Mouse (Mus musculus) intestine, embryonic 15.5 days (tissue): Measurements from ENCODE around the gene Lrrc38. TPM values are rescaled to one million over a fixed set of nuclear protein-coding genes. Genes with fewer than 3 reads are reported as not detected.

Experiments used
- ATAC-seq: fragments of 200-750 bp; cut with Nextera tagmentation; 2 replicates; pipeline ENCODE4 v1.8.0; 2017; ENCODE audit warnings: moderate TSS enrichment, moderate library complexity
- H3K27ac ChIP-seq: fragments of 300-500 bp; sonication (generic); 2 replicates; pipeline ENCODE4 v1.5.1; 2015; ENCODE audit warnings: mild to moderate bottlenecking, inconsistent platforms
- H3K27me3 ChIP-seq: fragments of 300-500 bp; sonication (generic); replicated peaks from 2 replicates; pipeline ENCODE4 v1.6.1; 2015; ENCODE audit warnings: inconsistent platforms
- H3K36me3 ChIP-seq: fragments of 300-500 bp; sonication (generic); 2 replicates; pipeline ENCODE4 v1.6.1; 2015; ENCODE audit warnings: inconsistent platforms
- H3K4me1 ChIP-seq: fragments of 300-500 bp; sonication (generic); replicated peaks from 2 replicates; pipeline ENCODE4 v1.6.1; 2015; ENCODE audit warnings: inconsistent platforms
- H3K4me2 ChIP-seq: fragments of 300-500 bp; sonication (generic); replicated peaks from 2 replicates; pipeline ENCODE4 v1.6.1; 2015; ENCODE audit warnings: mild to moderate bottlenecking, inconsistent platforms
- H3K4me3 ChIP-seq: fragments of 300-500 bp; sonication (generic); replicated peaks from 2 replicates; pipeline ENCODE4 v1.5.1; 2015; ENCODE audit warnings: inconsistent platforms
- H3K9ac ChIP-seq: fragments of 300-500 bp; sonication (generic); 2 replicates; pipeline ENCODE4 v1.6.1; 2015; ENCODE audit warnings: inconsistent platforms
- H3K9me3 ChIP-seq: fragments of 300-500 bp; sonication (generic); 2 replicates; pipeline ENCODE4 v1.6.1; 2016; ENCODE audit warnings: inconsistent platforms
- WGBS: fragments of 180-500 bp; shearing (Covaris S2); methylation state at CpG from one replicate; pipeline ENCODE4 v1.1.7; 2015; 5-methylcytosine and 5-hydroxymethylcytosine counted together
- polyA plus RNA-seq: library from polyadenylated mRNA; unstranded; fragments of >200 nt; fragmentation: Nextera tagmentation; extraction: Ambion mirVana; gene quantifications from 2 replicates; pipeline ENCODE4 v1.2.1, GENCODE M21; 2015

Lrrc38 gene
- polyA plus RNA-seq, 1 experiment from 2014 or later = 0.06 TPM

DNA sequence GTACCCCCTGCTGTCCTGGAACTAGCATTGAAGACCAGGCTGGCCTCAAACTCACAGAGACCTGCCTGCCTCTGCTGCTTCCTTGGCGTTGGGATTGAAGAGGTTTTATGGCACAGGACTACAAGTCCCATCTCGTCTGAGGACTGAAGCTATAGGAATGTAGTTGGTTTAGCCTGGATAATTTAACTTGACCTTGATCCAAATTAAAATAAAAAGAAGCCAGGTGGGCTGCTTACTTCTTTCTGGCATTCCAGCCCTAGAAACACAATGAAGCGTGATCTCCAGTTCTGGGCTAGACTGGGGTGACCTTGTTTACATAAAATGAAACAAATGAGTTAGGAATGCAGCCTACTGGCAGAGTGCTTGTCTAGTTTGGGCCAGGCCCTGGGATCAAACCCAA, 64.6 kb downstream of the Lrrc38 start:
- 92% methylated on average over 3 of the region's 3 CpGs for WGBS

More for the DNA sequence above, 64.6 kb downstream of the Lrrc38 start:
- peaks cover 28% of the 10 kb centered on the region for H3K36me3 ChIP-seq
- H3K9ac ChIP-seq = no peak overlapping the region
- H3K4me1 ChIP-seq = no peaks in the 10 kb centered on the region
- no peak overlapping the region for H3K27ac ChIP-seq
- no peak overlapping the region for H3K4me2 ChIP-seq
- no peaks in the 10 kb centered on the region for H3K27me3 ChIP-seq
- ATAC-seq = no peak
- no peak overlapping the region for H3K4me3 ChIP-seq
- no peaks in the 10 kb centered on the region for H3K9me3 ChIP-seq

Other genes with a start within 250 kb of the Lrrc38 start
- gene Prdm2, start 136.8 kb upstream of the Lrrc38 start, polyA plus RNA-seq = 9.7 and 10.0 TPM in 2 replicates
- 24.8 and 27.5 TPM in 2 replicates for gene Pdpn, start 50.2 kb upstream of the Lrrc38 start, polyA plus RNA-seq
- not detected in 2 replicates for gene Pramel1, start 44.7 kb downstream of the Lrrc38 start, polyA plus RNA-seq
- 13.2 and 15.1 TPM in 2 replicates for gene Pramef8, start 62.7 kb downstream of the Lrrc38 start, polyA plus RNA-seq
- not detected in 2 replicates for gene Oog4, start 100.6 kb downstream of the Lrrc38 start, polyA plus RNA-seq
- gene Gm13043, start 161.6 kb downstream of the Lrrc38 start, polyA plus RNA-seq = not detected in 2 replicates
- gene Gm13040, start 186.2 kb downstream of the Lrrc38 start, polyA plus RNA-seq = not detected in 2 replicates
- not detected in 2 replicates for gene BC080695, start 201.9 kb downstream of the Lrrc38 start, polyA plus RNA-seq
- not detected in 2 replicates for gene Gm13057, start 202.0 kb downstream of the Lrrc38 start, polyA plus RNA-seq